Mouse (Mus musculus): ENCODE measurements around the gene Nup88. TPM values are rescaled to one million over a fixed set of nuclear protein-coding genes. Genes with fewer than 3 reads are reported as not detected.

The Nup88 gene
- 129 and 145 TPM in 2 replicates for polyA plus RNA-seq (2014; fragmentation: Nextera tagmentation; extraction: Ambion mirVana)

DNA sequence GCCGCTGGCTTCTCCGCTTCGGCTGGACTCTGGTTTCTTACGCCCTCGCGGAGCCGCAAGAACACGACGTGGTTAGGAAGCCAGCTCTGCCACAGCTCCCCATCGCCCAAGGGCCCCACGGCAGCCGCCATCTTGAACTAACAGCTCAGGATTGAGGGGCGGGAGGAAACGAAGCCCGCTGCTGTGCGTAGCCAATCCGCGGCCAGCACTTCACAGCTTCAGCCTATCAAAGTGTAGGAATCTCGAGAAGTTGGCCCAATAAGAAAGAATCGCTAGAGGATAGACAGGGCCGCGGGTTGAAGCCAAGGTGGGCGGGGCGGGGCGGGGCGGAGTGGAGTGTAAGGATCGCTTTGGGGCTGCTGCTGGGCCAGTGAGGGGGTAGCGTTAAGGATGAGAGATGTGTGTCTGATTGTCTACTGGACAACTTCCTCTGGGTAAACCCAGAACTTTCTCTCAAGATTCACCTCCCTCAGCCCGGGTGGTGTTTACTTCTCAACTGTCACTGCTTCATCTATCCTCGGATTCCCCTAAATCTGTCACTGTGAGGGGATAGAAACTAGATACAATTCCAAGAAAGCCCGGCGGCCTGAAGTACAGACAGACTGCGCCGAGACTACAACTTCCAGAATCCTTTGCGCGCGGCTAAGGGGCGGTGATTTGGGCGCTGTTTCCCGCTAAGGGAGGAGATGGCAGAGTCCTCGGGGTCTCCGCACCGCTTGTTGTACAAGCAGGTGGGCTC lies at the start of gene Nup88, which contains the start of gene Rpain:
TSS of gene Nup88 (minus strand) at position 153 of the 739 bp plus-strand sequence.
TSS of gene Rpain (plus strand) at position 393 of the 739 bp plus-strand sequence.
- H3K4me3 ChIP-seq (ENCODE audit: low read depth, low read length): peak within 1 kb of the TSS; percentile 96
- peaks cover 7% of the 10 kb centered on the region; the same call in 1 of the 2 replicates for H3K36me3 ChIP-seq (ENCODE audit: control insufficient read depth, insufficient read depth, low read length)
- ATAC-seq (replicated peaks; ENCODE audit: insufficient number of reproducible peaks, low FRiP score, low TSS enrichment): peak; percentile 95
- H3K27me3 ChIP-seq (ENCODE audit: control insufficient read depth, insufficient read depth, low read length): no peaks in the 10 kb centered on the region
- peak within 1 kb of the TSS; percentile 92 for H3K9ac ChIP-seq (ENCODE audit: low read depth, low read length)
- H3K4me1 ChIP-seq (ENCODE audit: control insufficient read depth, insufficient read depth, low read length): peaks cover 12% of the 10 kb centered on the region
- peak within 1 kb of the TSS; percentile 88 for H3K27ac ChIP-seq (ENCODE audit: low read depth, low read length)
- H3K4me2 ChIP-seq: peak within 1 kb of the TSS; percentile 85
- under 1% methylated on average over 43 of the region's 43 CpGs for WGBS (ENCODE audit: insufficient replicate concordance)
- no peaks in the 10 kb centered on the region for H3K9me3 ChIP-seq (replicated peaks; ENCODE audit: control insufficient read depth, low read length)

GRCm38 (mm10) chr11:71018416-71019200 lies 48.8 kb upstream of the Nup88 start:
- Histone ChIP-seq H3K36me3 (ENCODE audit: control insufficient read depth, insufficient read depth, low read length) (peaks cover 8% of the 10 kb centered on the region; the same call in 1 of the 2 replicates), H3K9me3 (replicated peaks; ENCODE audit: control insufficient read depth, low read length) (no peaks in the 10 kb centered on the region), H3K27ac (ENCODE audit: low read depth, low read length) (peak overlapping the region; percentile 76), H3K27me3 (ENCODE audit: control insufficient read depth, insufficient read depth, low read length) (no peaks in the 10 kb centered on the region), H3K4me3 (ENCODE audit: low read depth, low read length) (peak overlapping the region; percentile 89), H3K4me1 (ENCODE audit: control insufficient read depth, insufficient read depth, low read length) (peaks cover 7% of the 10 kb centered on the region; the same call in 1 of the 2 replicates), H3K9ac (ENCODE audit: low read depth, low read length) (peak overlapping the region; percentile 93), H3K4me2 (peak overlapping the region; percentile 80)
- WGBS (ENCODE audit: insufficient replicate concordance): 5% methylated on average over 28 of the region's 28 CpGs
- ATAC-seq (replicated peaks; ENCODE audit: insufficient number of reproducible peaks, low FRiP score, low TSS enrichment): peak; percentile 9; the same call in 1 of the 2 replicates

- H3K4me1 ChIP-seq (ENCODE audit: control insufficient read depth, insufficient read depth, low read length): peaks cover 7% of the 10 kb centered on the region; the same call in 1 of the 2 replicates
- H3K27me3 ChIP-seq (ENCODE audit: control insufficient read depth, insufficient read depth, low read length): no peaks in the 10 kb centered on the region
- no peaks in the 10 kb centered on the region for H3K9me3 ChIP-seq (replicated peaks; ENCODE audit: control insufficient read depth, low read length)
- H3K36me3 ChIP-seq (ENCODE audit: control insufficient read depth, insufficient read depth, low read length): peaks cover 9% of the 10 kb centered on the region
- H3K27ac ChIP-seq (ENCODE audit: low read depth, low read length): no peak overlapping the region
- H3K4me2 ChIP-seq: no peak overlapping the region
- H3K9ac ChIP-seq (ENCODE audit: low read depth, low read length): no peak overlapping the region
- H3K4me3 ChIP-seq (ENCODE audit: low read depth, low read length): no peak overlapping the region
- WGBS (ENCODE audit: insufficient replicate concordance): 83% methylated on average over 1 of the region's 1 CpGs
- no peak for ATAC-seq (replicated peaks; ENCODE audit: insufficient number of reproducible peaks, low FRiP score, low TSS enrichment)
Measured at GRCm38 (mm10) chr11:71017051-71017450, 47.3 kb upstream of the Nup88 start.

GRCm38 (mm10) chr11:71012743-71013142 lies 43.0 kb upstream of the Nup88 start:
- no peaks in the 10 kb centered on the region for H3K27me3 ChIP-seq (ENCODE audit: control insufficient read depth, insufficient read depth, low read length)
- H3K4me1 ChIP-seq (ENCODE audit: control insufficient read depth, insufficient read depth, low read length): no peaks in the 10 kb centered on the region
- no peak overlapping the region for H3K4me3 ChIP-seq (ENCODE audit: low read depth, low read length)
- ATAC-seq (replicated peaks; ENCODE audit: insufficient number of reproducible peaks, low FRiP score, low TSS enrichment): no peak
- 92% methylated on average over 7 of the region's 7 CpGs for WGBS (ENCODE audit: insufficient replicate concordance)
- no peak overlapping the region for H3K9ac ChIP-seq (ENCODE audit: low read depth, low read length)
- H3K4me2 ChIP-seq: no peak overlapping the region
- no peaks in the 10 kb centered on the region for H3K9me3 ChIP-seq (replicated peaks; ENCODE audit: control insufficient read depth, low read length)
- H3K36me3 ChIP-seq (ENCODE audit: control insufficient read depth, insufficient read depth, low read length): peaks cover 20% of the 10 kb centered on the region
- no peak overlapping the region for H3K27ac ChIP-seq (ENCODE audit: low read depth, low read length)

DNA sequence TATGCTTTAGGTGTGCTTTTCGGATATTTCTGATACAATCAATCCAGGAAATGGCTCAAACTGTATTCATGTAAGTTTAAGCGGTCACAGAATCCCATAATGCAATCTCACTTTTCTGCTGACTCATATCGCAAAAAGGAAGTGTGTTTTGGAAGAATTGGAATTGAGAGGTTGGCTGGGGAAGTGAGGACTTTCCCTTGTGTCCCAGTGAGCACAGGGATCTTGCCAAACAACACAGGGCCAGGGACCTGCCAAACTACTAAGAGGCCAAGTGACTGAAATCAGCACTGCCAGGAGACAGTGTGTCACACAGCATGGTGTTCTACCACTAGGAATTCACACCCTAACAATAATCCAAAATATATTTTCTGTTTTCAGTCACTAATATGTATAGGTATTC lies 38.5 kb upstream of the Nup88 start:
- peaks cover under 1% of the 10 kb centered on the region; the same call in 1 of the 2 replicates for H3K4me1 ChIP-seq (ENCODE audit: control insufficient read depth, insufficient read depth, low read length)
- H3K4me3 ChIP-seq (ENCODE audit: low read depth, low read length): no peak overlapping the region
- H3K9ac ChIP-seq (ENCODE audit: low read depth, low read length): no peak overlapping the region
- peaks cover 20% of the 10 kb centered on the region for H3K36me3 ChIP-seq (ENCODE audit: control insufficient read depth, insufficient read depth, low read length)
- ATAC-seq (replicated peaks; ENCODE audit: insufficient number of reproducible peaks, low FRiP score, low TSS enrichment): no peak
- WGBS (ENCODE audit: insufficient replicate concordance): 87% methylated on average over 3 of the region's 3 CpGs
- no peaks in the 10 kb centered on the region for H3K9me3 ChIP-seq (replicated peaks; ENCODE audit: control insufficient read depth, low read length)
- no peak overlapping the region for H3K27ac ChIP-seq (ENCODE audit: low read depth, low read length)
- no peak overlapping the region for H3K4me2 ChIP-seq
- no peaks in the 10 kb centered on the region for H3K27me3 ChIP-seq (ENCODE audit: control insufficient read depth, insufficient read depth, low read length)

DNA sequence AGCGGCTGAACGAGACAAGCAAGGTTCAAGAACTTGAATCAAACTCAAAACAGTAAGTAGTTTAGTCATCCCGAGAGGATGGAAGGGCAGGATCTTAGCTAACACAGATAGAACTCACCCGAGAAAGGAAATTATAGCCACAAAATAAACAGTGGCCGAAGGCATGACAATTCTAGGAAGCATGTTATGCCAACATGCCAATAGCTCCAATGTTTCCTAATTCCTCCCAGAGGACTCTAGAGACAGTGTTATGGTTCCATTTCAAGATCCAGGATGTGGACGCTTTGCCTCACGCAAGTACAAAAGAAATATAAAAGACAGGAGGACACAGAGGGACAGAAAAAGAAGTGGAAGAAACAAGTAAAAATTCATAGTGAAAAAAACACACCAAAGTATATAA lies 38.1 kb upstream of the Nup88 start:
- Histone ChIP-seq H3K9me3 (replicated peaks; ENCODE audit: control insufficient read depth, low read length) (no peaks in the 10 kb centered on the region), H3K4me3 (ENCODE audit: low read depth, low read length) (no peak overlapping the region), H3K4me2 (no peak overlapping the region), H3K27me3 (ENCODE audit: control insufficient read depth, insufficient read depth, low read length) (no peaks in the 10 kb centered on the region), H3K9ac (ENCODE audit: low read depth, low read length) (no peak overlapping the region), H3K4me1 (ENCODE audit: control insufficient read depth, insufficient read depth, low read length) (peaks cover 5% of the 10 kb centered on the region; the same call in 1 of the 2 replicates), H3K36me3 (ENCODE audit: control insufficient read depth, insufficient read depth, low read length) (peaks cover 20% of the 10 kb centered on the region), H3K27ac (ENCODE audit: low read depth, low read length) (no peak overlapping the region)
- 80% methylated on average over 7 of the region's 7 CpGs for WGBS (ENCODE audit: insufficient replicate concordance)
- ATAC-seq (replicated peaks; ENCODE audit: insufficient number of reproducible peaks, low FRiP score, low TSS enrichment): no peak

- Histone ChIP-seq H3K27ac (ENCODE audit: low read depth, low read length) (no peak overlapping the region), H3K27me3 (ENCODE audit: control insufficient read depth, insufficient read depth, low read length) (no peaks in the 10 kb centered on the region), H3K4me2 (no peak overlapping the region), H3K36me3 (ENCODE audit: control insufficient read depth, insufficient read depth, low read length) (peaks cover 14% of the 10 kb centered on the region), H3K9ac (ENCODE audit: low read depth, low read length) (no peak overlapping the region), H3K4me3 (ENCODE audit: low read depth, low read length) (no peak overlapping the region), H3K4me1 (ENCODE audit: control insufficient read depth, insufficient read depth, low read length) (peaks cover 10% of the 10 kb centered on the region; the same call in 1 of the 2 replicates), H3K9me3 (replicated peaks; ENCODE audit: control insufficient read depth, low read length) (no peaks in the 10 kb centered on the region)
- WGBS (ENCODE audit: insufficient replicate concordance): 90% methylated on average over 6 of the region's 6 CpGs
- ATAC-seq (replicated peaks; ENCODE audit: insufficient number of reproducible peaks, low FRiP score, low TSS enrichment): no peak
Measured at GRCm38 (mm10) chr11:71007026-71007425, 37.3 kb upstream of the Nup88 start.

DNA sequence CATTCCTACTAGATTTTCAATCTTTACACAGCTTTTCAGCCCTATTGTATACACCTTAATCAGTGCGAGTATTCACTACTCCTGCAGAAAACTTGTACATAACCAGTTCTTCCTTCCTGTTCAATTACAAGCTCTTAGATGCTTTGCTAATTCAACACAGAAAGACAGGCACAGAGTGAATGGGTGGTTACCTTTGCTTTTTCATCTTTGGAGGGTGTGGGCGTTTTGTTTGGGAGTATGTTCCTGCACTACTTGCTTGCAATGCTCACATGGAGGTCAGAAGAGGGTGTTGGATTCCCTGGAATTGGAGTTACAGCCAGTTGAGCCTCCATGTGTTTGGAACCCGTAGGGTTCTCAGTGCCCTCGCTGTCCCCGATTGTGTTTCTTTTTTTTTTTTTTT lies 35.3 kb upstream of the Nup88 start:
- no peak for ATAC-seq (replicated peaks; ENCODE audit: insufficient number of reproducible peaks, low FRiP score, low TSS enrichment)
- Histone ChIP-seq H3K4me1 (ENCODE audit: control insufficient read depth, insufficient read depth, low read length) (peaks cover 11% of the 10 kb centered on the region; the same call in 1 of the 2 replicates), H3K27me3 (ENCODE audit: control insufficient read depth, insufficient read depth, low read length) (no peaks in the 10 kb centered on the region), H3K4me3 (ENCODE audit: low read depth, low read length) (peak overlapping the region; percentile 87), H3K36me3 (ENCODE audit: control insufficient read depth, insufficient read depth, low read length) (peaks cover 7% of the 10 kb centered on the region), H3K9me3 (replicated peaks; ENCODE audit: control insufficient read depth, low read length) (no peaks in the 10 kb centered on the region), H3K9ac (ENCODE audit: low read depth, low read length) (no peak overlapping the region), H3K27ac (ENCODE audit: low read depth, low read length) (no peak overlapping the region), H3K4me2 (peak overlapping the region; percentile 59)
- 54% methylated on average over 5 of the region's 5 CpGs for WGBS (ENCODE audit: insufficient replicate concordance)
